Mouse (Mus musculus): ENCODE results near the gene Prdx1. TPM values are rescaled to one million over a fixed set of nuclear protein-coding genes. Genes with fewer than 3 reads are reported as not detected.
"Not testable (repeated sequence)": the region's sequence is repeated elsewhere in the genome, so short reads cannot be mapped to it uniquely, and the experiment has no call there.

Gene Prdx1
- total and polyA plus RNA-seq, 2 experiments from 2014 or later: 207 to 546 TPM

DNA sequence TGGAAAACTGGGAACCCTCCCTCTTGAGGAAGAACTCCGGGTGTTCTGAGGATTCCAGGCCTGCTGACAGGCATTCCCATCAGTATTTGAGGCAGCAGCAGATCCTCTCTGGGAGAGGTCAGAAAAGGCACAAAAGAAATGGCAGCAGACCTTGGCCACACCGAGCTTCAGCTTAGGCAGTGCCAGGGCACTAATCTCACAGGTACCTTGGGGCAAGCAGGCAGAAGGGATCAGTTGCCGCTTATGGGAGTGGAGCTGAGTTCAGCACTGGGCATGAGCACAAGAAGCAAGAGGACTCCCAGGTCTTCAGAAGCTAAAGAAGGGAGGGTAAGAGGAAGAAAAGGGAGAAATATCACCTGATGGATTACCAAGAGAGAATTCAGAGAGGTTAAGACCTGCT lies 27.4 kb upstream of the Prdx1 start:
- H3K27ac ChIP-seq (ENCODE audit: low read depth, low read length): no peak overlapping the region
- no peaks in the 10 kb centered on the region for H3K4me1 ChIP-seq (ENCODE audit: insufficient read depth, low read length)
- no peaks in the 10 kb centered on the region for H3K27me3 ChIP-seq (ENCODE audit: insufficient read depth, low read length)
- ATAC-seq (ENCODE audit: low FRiP score) (no peak), DNase-seq (ENCODE audit: low spot score) (no peak)
- H3K4me3 ChIP-seq (ENCODE audit: low read depth, low read length): no peak overlapping the region
- H3K9ac ChIP-seq (replicated peaks; ENCODE audit: low read length, poor library complexity, severe bottlenecking): no peak overlapping the region
- 48% methylated on average over 3 of the region's 3 CpGs for WGBS
- H3K4me2 ChIP-seq (ENCODE audit: low read depth, low read length, poor library complexity, severe bottlenecking): no peak overlapping the region
- H3K9me3 ChIP-seq (ENCODE audit: low read length): no peaks in the 10 kb centered on the region
- no peaks in the 10 kb centered on the region for H3K36me3 ChIP-seq (ENCODE audit: insufficient read depth, low read length)
- no peak for TF ChIP-seq CTCF (IDR thresholded peaks at IDR 0.05)

DNA sequence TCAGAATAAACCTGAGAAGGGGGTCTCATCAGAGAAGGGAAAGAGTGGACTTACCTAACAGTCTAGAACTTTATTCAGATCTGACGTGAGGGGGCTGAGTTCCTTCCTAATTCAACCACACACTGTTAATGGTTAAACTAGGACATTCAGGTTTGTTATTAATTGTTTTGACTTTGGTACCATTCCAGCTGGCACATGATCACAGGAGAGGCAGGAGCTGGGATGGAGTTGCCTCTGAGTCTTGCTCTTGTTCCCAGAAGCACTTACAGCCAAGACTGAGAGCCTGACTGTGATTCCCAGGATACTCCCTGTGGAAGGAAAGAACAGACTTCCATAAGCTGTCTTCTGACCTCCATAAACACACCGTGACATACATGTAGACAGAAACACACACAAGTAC lies 25.9 kb upstream of the Prdx1 start:
- Histone ChIP-seq H3K4me2 (ENCODE audit: low read depth, low read length, poor library complexity, severe bottlenecking) (no peak overlapping the region), H3K27ac (ENCODE audit: low read depth, low read length) (no peak overlapping the region), H3K9me3 (ENCODE audit: low read length) (no peaks in the 10 kb centered on the region), H3K4me1 (ENCODE audit: insufficient read depth, low read length) (no peaks in the 10 kb centered on the region), H3K9ac (replicated peaks; ENCODE audit: low read length, poor library complexity, severe bottlenecking) (no peak overlapping the region), H3K36me3 (ENCODE audit: insufficient read depth, low read length) (no peaks in the 10 kb centered on the region), H3K4me3 (ENCODE audit: low read depth, low read length) (no peak overlapping the region), H3K27me3 (ENCODE audit: insufficient read depth, low read length) (no peaks in the 10 kb centered on the region)
- no peak for ATAC-seq (ENCODE audit: low FRiP score)
- no peak for TF ChIP-seq CTCF (IDR thresholded peaks at IDR 0.05)
- DNase-seq (ENCODE audit: low spot score): no peak
- 66% methylated on average over 2 of the region's 2 CpGs for WGBS

DNA sequence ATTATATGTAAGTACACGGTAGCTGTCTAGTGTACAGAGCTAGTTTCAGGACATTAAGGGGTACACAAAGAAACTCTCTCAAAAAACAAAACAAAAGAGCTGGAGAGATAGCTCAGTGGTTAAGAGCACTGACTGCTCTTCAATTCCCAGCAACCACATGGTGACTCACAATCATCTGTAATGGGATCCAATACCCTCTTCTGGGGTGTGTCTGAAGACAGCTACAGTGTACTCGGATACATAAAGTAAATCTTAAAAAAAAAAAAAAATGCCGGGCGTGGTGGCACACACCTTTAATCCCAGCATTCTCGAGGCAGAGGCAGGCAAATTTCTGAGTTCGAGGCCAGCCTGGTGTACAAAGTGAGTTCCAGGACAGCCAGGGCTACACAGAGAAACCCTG lies 25.4 kb upstream of the Prdx1 start:
- H3K4me3 ChIP-seq (ENCODE audit: low read depth, low read length); H3K9ac ChIP-seq (replicated peaks; ENCODE audit: low read length, poor library complexity, severe bottlenecking); H3K27ac ChIP-seq (ENCODE audit: low read depth, low read length); ATAC-seq (ENCODE audit: low FRiP score); DNase-seq (ENCODE audit: low spot score); H3K4me2 ChIP-seq (ENCODE audit: low read depth, low read length, poor library complexity, severe bottlenecking); H3K9me3 ChIP-seq (ENCODE audit: low read length); H3K27me3 ChIP-seq (ENCODE audit: insufficient read depth, low read length); H3K36me3 ChIP-seq (ENCODE audit: insufficient read depth, low read length); H3K4me1 ChIP-seq (ENCODE audit: insufficient read depth, low read length): not testable (repeated sequence)
- WGBS: 87% methylated on average over 6 of the region's 6 CpGs

DNA sequence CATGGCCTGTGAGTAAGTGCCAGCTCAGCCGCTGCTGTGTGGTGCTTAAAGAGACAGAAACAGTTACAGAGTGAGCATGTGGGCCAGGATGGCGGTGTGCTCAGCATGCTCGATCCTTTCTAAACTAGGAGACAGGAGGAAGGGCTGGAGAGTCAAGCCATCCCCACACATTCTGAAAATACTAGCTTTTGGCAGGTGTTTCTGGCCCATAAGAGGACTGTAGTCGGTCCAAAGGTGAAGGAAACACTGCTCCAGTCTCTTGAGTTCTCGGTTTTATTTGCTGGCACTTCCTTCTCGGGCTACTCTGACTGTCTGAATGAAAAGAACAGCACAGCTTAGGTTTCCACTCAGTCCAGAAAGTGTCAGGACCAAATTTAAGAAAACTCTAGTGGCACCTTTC lies 24.5 kb upstream of the Prdx1 start:
- ATAC-seq (ENCODE audit: low FRiP score) (no peak), DNase-seq (ENCODE audit: low spot score) (no peak)
- Histone ChIP-seq H3K36me3 (ENCODE audit: insufficient read depth, low read length) (no peaks in the 10 kb centered on the region), H3K27me3 (ENCODE audit: insufficient read depth, low read length) (no peaks in the 10 kb centered on the region), H3K27ac (ENCODE audit: low read depth, low read length) (no peak overlapping the region), H3K9ac (replicated peaks; ENCODE audit: low read length, poor library complexity, severe bottlenecking) (no peak overlapping the region), H3K4me1 (ENCODE audit: insufficient read depth, low read length) (no peaks in the 10 kb centered on the region), H3K4me2 (ENCODE audit: low read depth, low read length, poor library complexity, severe bottlenecking) (no peak overlapping the region), H3K4me3 (ENCODE audit: low read depth, low read length) (no peak overlapping the region), H3K9me3 (ENCODE audit: low read length) (no peaks in the 10 kb centered on the region)
- TF ChIP-seq CTCF (IDR thresholded peaks at IDR 0.05): no peak
- 79% methylated on average over 6 of the region's 6 CpGs for WGBS

DNA sequence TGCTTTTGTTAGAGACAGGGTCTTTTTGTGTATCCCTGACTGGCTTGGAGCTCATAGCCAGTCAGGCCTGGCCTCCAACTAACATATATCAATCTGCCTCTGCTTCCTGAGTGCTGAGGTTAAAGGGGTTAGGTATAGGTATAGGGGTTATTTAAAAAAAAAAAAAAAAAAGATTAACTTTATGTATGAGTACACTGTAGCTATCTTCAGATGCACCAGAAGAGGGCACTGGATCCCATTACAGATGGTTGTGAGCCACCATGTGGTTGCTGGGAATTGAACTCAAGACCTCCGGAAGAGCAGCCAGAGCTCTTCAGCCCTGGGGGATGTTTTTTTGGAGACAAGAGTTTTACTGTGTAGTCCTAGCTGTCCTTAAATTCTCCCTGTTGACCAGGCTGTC lies 23.3 kb upstream of the Prdx1 start:
- Histone ChIP-seq H3K27me3 (ENCODE audit: insufficient read depth, low read length) (no peaks in the 10 kb centered on the region), H3K4me2 (ENCODE audit: low read depth, low read length, poor library complexity, severe bottlenecking) (no peak overlapping the region), H3K36me3 (ENCODE audit: insufficient read depth, low read length) (no peaks in the 10 kb centered on the region), H3K9me3 (ENCODE audit: low read length) (no peaks in the 10 kb centered on the region), H3K27ac (ENCODE audit: low read depth, low read length) (no peak overlapping the region), H3K4me1 (ENCODE audit: insufficient read depth, low read length) (no peaks in the 10 kb centered on the region), H3K4me3 (ENCODE audit: low read depth, low read length) (no peak overlapping the region), H3K9ac (replicated peaks; ENCODE audit: low read length, poor library complexity, severe bottlenecking) (no peak overlapping the region)
- no peak for ATAC-seq (ENCODE audit: low FRiP score)
- no peak for TF ChIP-seq CTCF (IDR thresholded peaks at IDR 0.05)
- 89% methylated on average over 1 of the region's 1 CpGs for WGBS
- no peak for DNase-seq (ENCODE audit: low spot score)

DNA sequence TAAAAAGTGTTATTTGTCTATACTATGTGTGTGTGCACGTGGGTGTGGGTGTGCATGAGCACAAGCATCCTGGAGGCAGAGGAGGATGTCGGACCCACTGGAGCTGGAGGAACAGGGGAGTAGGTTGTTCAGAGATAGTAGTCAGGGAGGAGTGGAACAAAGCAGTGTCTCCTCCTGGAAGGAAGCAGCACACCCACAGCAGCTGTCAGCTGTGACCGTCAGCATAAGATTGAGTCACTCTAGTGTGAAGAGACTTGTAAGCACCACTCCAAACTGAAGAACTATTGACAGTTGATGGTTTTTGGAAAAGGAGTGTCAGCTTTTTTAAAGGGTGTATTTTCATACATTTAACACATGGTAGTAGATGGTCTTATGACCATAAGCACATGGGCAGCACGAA lies 18.7 kb upstream of the Prdx1 start:
- H3K4me2 ChIP-seq (ENCODE audit: low read depth, low read length, poor library complexity, severe bottlenecking): no peak overlapping the region
- no peak overlapping the region for H3K4me3 ChIP-seq (ENCODE audit: low read depth, low read length)
- DNase-seq (ENCODE audit: low spot score): no peak
- H3K9me3 ChIP-seq (ENCODE audit: low read length): no peaks in the 10 kb centered on the region
- no peaks in the 10 kb centered on the region for H3K36me3 ChIP-seq (ENCODE audit: insufficient read depth, low read length)
- no peaks in the 10 kb centered on the region for H3K27me3 ChIP-seq (ENCODE audit: insufficient read depth, low read length)
- 66% methylated on average over 4 of the region's 4 CpGs for WGBS
- no peak overlapping the region for H3K9ac ChIP-seq (replicated peaks; ENCODE audit: low read length, poor library complexity, severe bottlenecking)
- no peak for ATAC-seq (ENCODE audit: low FRiP score)
- H3K4me1 ChIP-seq (ENCODE audit: insufficient read depth, low read length): no peaks in the 10 kb centered on the region
- H3K27ac ChIP-seq (ENCODE audit: low read depth, low read length): no peak overlapping the region
- TF ChIP-seq CTCF (IDR thresholded peaks at IDR 0.05): no peak

DNA sequence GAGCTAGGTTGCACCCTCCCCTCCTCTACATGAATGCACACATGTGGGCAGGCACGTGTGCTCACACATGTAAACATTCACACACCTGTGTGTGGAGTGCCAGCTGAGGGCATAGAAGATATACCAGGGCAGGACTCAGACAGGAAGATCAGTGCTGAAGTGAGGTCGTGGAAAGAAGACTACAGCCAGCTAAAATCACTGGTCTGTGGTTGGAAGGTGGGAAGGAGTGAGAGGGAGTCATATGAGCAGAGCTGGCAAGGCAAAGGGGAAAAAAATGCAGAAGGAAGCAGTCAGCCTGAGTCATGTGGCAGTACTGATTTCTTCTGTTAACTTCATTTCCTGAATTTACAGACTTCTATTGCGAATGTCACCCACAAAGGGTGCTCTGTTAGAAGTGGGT lies 17.2 kb upstream of the Prdx1 start:
- no peak overlapping the region for H3K9ac ChIP-seq (replicated peaks; ENCODE audit: low read length, poor library complexity, severe bottlenecking)
- no peak for TF ChIP-seq CTCF (IDR thresholded peaks at IDR 0.05)
- H3K27ac ChIP-seq (ENCODE audit: low read depth, low read length): no peak overlapping the region
- no peaks in the 10 kb centered on the region for H3K4me1 ChIP-seq (ENCODE audit: insufficient read depth, low read length)
- H3K27me3 ChIP-seq (ENCODE audit: insufficient read depth, low read length): no peaks in the 10 kb centered on the region
- no peak overlapping the region for H3K4me2 ChIP-seq (ENCODE audit: low read depth, low read length, poor library complexity, severe bottlenecking)
- H3K4me3 ChIP-seq (ENCODE audit: low read depth, low read length): no peak overlapping the region
- no peak for DNase-seq (ENCODE audit: low spot score)
- H3K9me3 ChIP-seq (ENCODE audit: low read length): no peaks in the 10 kb centered on the region
- WGBS: 61% methylated on average over 3 of the region's 3 CpGs
- H3K36me3 ChIP-seq (ENCODE audit: insufficient read depth, low read length): no peaks in the 10 kb centered on the region
- ATAC-seq (ENCODE audit: low FRiP score): no peak
